Mouse (Mus musculus) mouse trophoblast stem cell (cell line): ENCODE results near the gene Zg16.
"Not testable (repeated sequence)": the region's sequence is repeated elsewhere in the genome, so short reads cannot be mapped to it uniquely, and the experiment has no call there.

Experiments used
- in situ Hi-C, 2 experiments: fragments of 300-500 bp; cut with MseI, MboI; formaldehyde crosslinking; loops; 2 replicates in 1 of 2; 3 replicates in 1 of 2; pipeline ENCODE4 v1.15.1; 2025

Gene Zg16

DNA sequence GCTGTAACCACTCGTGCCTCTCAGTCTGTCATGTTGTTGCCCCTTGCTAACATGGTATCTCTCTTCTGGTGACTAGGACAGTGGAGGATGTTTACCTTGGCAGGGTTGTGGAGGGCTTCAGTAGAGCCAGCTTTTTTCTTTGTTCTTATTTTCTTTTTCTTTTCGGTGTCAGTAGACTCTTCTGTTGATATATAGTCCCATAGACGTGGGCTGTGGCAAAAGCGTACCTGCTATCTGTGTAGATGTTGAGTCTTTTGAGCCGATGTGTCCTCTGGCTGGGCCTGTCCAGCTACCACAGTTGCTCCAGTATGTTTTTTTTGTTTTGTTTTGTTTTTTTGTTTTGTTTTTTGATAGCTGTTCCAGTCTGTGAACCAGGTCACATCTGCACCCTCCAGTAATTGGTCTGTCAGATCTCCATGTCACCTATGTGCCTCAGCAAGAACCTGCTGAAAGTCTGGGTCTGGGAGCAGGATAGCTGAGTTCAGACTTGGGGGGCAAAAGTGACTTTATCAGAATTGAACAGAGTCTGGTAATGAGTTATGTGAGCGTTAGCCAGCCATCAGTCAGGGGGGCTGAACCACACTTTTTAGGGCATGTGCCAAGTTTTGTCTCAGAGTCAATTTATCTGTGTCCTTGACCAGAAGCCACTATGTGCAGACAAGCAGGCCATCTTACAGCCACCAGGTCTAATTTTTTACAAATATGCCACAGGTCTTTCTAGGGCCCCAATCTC is at the start of gene Zg16:
Gene Zg16 (minus strand): TSS at position 51 of the 733 bp plus-strand sequence.
- in situ Hi-C loops = not testable (repeated sequence)

- in situ Hi-C loops = no loop called here
Observed at GRCm38 (mm10) chr7:127136181-127137071, 49.3 kb upstream of the Zg16 start.

GRCm38 (mm10) chr7:127134821-127135447 is 47.8 kb upstream of the Zg16 start:
- in situ Hi-C loops = loop anchor here in 1 of 2 experiments (5.0 kb wide), 1 partner anchor 52 kb away; no protein-coding TSS in a partner anchor

- in situ Hi-C loops = loop anchor here in 1 of 2 experiments (5.0 kb wide), 1 partner anchor 54 kb away; no protein-coding TSS in a partner anchor
Observed at GRCm38 (mm10) chr7:127133125-127133524, 46.0 kb upstream of the Zg16 start.

DNA sequence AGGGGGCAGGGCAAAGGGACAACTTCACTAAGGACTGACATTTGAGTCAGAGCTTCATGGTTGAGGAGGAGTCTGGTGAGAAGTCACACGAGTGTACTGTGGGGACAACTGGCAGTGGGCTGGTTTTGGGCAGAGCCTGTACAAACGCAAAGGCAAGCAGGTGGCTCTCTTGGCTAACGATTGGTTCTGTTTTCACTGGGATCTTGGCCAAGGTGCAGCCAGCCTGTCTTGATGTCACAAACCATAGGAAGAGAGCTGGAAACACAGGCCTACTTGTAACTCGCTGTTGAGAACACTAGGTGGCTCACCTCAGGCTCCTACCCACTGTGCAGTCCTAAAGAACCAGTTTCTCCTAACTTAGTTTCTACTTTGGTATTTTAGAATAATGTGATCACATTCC is 42.5 kb upstream of the Zg16 start:
- in situ Hi-C loops = loop anchor here in 1 of 2 experiments (5.0 kb wide), 1 partner anchor 58 kb away; no protein-coding TSS in a partner anchor

DNA sequence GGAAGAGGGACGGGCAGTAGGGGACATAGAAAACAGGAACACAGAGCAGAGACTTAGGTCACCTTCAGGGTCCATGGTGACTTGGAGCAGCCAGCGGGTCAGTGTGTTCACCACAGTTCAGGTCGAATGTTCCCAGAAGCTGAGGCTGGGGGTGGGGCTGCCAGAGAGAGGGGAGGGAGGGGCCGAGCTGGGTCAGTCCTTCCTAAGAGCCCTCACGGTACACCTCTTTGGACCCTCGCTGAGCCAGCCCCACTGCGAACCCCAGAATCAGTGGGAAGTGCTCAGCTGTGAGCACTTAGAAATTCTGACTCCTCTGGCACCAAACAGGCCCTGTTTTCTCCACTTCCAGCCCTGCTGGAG is 34.8 kb upstream of the Zg16 start, which contains the start of gene Qprt:
Gene Qprt (minus strand): TSS at position 316 of the 360 bp plus-strand sequence.
- in situ Hi-C loops = no loop called here

- in situ Hi-C loops = no loop called here
Observed at GRCm38 (mm10) chr7:127121061-127121910, 34.2 kb upstream of the Zg16 start.

DNA sequence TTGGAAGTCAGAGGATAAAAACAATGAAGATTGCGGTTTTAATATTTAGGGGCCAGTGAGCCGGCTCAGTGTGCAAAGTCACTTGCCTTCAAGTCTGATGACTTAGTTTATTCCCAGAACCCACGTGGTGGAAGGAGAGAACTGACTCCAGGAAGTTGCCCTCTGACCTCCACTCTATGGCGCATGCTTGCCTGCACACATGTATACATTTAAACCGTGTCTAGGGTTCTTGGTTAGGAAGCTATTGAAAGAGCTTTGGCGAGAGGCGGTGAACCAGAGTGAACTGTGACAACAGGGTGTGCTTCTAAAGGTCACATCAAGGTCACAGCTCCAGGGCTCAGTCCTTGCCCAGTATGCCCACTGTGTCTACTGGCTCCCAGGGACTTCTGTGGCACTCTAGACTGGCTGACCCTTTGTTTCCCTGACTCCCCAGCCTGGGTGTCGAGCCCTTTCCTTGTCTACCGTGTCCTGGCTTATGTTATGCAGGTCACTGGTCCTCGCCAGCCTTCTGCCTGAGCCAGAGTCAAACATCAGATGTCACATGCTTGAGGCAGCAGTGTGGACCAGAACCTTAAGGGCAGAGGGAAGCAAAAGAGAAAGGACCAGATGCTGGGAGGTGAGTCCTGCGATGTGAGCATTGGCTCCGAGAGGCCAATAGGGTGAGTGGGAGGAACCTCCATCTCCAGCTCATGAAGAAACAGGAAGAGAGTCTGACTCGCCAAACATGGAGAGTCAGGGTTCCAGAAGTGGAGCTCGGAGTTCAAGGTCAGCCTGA is 31.7 kb upstream of the Zg16 start:
- in situ Hi-C loops = no loop called here

DNA sequence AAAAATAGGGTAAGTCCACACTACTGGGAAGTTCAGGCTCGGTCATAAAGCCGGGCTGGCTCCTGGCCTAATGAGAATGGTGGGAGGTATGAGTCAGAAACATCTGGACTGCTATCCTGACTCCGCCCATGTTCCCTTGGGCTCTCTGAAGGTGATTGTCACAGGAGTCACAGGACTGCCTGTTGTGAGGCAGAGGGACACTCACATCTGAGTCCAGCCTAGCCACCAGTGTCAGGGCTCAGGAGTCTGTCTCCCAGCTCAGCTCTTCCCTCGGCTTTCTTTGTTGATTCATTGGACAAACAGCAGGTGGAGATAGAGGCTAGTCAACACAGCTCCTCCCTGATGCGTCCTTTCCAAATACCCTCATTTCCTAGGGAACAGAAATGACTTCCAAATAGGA is 30.8 kb upstream of the Zg16 start:
- in situ Hi-C loops = no loop called here

GRCm38 (mm10) chr7:127116331-127116935 is 29.3 kb upstream of the Zg16 start:
- in situ Hi-C loops = no loop called here

DNA sequence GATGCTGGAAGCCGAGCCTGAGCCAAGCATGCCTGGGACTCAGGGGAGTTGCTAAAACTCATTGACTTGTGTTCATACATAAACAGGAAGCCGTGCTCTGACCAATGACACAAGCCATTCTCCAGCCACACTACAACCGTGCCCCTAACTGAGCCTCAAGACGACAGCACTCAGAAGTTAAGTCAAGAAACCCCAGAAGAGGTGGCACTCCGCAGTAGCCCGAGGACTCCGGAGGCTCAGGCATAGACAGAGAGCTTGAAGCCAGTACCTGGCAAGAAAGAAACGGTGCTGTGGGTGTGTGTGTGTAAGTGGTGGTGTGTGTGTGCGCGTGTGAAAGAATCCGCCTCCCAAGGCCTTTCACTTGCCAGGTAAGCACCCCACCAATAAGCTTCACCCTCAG is 27.8 kb upstream of the Zg16 start:
- in situ Hi-C loops = no loop called here

DNA sequence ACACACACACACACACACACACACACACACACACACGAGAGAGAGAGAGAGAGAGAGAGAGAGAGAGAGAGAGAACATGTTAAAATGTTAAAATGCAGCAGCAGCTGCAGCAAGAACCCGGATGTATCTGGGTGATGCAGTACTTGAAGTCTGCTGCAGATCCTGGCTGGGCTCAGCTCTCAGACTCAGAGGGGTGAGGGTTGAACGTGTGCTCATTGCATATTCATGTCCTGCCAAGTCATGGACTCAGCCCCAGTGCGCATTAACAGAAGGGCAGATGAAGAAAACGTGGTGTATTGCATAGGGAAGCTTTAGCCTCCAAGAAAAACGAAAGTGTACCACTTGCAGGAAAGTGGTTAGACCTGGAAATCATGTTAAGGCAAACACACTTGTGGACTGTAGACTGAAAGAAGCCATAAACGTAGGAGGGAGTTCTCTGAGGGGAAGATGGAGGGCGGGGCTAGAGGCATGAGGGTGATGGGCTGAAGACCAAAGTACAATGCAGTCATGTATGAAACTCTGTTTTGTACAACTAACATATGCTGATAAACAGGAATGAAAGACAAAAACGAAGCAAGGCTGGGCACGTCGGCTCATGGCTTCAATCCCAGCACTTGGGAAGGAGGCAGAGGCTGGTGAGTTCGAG is 26.6 kb upstream of the Zg16 start:
- in situ Hi-C loops = no loop called here

DNA sequence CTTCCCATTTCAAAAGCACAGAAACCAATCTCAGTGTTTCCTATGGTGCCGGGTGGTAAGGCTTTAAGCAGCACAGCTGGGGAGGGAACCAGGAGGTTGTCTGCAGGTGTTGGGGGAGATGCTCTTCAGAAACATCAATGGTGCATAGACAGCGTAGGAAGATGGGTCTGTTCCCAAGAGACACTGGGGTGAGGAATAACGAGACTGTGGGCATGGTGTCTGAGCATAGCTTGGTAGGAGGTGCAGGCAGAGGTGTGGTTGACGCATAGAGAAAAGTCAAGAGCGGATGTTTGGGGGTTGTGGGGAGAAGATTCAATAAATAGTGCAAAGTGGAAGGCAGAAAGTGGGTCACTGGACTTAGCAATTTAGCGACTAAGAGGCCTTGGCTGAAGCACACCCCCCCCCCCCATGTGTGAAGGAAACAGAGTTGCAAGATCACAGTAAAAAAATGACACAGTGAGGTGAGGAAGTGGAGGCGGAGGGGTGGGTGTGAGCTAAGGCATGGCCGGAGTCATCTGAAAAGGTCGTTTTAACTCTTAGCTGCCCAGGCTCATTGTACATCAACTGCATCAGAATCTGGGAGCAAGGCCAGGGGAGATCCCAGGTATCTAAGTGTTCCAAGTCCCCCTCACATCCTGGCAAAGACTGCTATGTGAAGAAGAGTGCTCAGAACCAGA is 25.9 kb upstream of the Zg16 start:
- in situ Hi-C loops = no loop called here

DNA sequence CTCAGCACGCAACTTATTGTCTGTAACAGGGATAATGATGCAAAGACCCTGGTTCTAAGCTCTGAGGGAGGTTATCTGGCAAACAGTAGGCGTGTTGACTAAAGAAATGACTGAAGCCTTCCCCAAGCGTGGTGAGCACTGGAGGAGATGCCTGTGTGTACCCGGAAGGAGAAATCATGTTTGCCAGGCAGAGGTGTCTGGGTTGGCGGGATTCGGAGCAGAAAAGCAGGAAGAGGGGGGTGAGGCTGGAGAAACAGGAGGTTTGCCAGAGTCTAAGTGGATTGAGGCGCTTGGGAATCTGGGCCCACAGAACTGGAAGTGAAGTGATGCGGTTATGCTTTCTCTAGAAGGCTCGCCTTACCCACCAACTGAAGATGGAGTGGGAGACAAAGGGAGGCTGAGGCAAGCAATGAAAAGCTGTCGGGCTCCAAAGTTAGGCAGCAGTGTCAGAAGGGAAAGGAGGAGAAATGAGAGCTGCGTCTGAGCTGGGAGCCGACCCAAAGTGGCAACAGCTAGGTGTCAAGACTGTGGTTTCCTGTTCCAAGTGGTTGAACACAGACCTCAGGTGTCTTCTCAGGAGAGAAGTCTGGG is 25.2 kb upstream of the Zg16 start:
- in situ Hi-C loops = no loop called here

GRCm38 (mm10) chr7:127111461-127111860 is 24.3 kb upstream of the Zg16 start:
- in situ Hi-C loops = no loop called here

DNA sequence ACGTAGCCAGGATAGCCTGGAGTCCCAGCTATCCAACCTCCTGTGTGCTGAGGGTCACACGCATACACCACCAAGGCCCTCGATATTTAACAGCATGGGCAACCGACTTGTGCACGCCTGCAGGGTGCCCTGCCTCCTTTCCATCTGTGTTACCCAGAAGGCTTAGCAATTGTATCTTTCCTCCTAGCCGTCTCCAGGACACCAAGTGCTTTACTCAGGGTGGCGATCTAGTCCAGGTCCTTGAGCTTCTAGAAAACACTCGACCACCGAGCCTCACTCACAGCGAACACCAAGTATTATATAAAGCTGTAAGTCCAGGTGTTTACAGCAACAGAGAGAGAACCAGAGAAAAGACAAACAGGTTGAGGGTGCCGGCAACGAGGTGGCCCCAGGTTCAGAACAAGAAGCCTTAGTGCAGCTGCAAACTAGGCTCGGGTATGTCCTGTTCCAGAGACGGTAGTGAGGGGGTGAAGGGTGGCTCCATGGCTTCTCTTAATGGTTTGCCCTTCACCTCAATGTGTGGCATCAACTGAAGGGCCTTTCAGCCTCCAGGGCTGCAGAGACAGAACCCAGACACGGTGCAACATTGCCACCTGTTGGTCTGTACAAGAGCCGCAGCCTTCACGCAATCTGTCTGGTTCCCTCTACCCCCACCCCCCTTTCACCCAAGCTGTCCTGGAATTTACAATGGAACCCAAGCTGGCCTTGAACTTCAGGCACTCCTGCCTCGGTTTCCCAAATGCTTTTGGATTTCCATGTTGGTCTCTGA is 23.3 kb upstream of the Zg16 start:
- in situ Hi-C loops = no loop called here

DNA sequence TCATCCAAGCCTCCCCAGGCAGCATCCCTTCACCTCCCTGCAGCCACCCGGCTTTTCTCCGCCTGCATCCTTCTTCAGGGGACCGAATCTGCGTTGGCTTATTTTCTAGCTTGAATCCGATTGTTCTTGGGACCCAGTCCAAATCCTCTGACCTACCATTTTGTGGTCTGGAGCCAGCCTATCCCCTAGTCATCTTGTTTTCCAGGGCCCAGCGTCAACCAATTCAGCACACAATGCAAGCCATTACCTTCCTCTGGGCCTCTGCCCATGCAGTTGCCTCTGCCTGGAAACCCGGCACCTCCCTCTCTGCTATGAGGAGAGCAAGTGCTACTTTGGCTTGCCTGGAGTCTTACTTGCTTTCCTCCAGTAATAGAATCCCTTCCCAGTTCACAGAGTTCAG is 18.4 kb upstream of the Zg16 start:
- in situ Hi-C loops = loop anchor here (10.0 kb wide), 2 partner anchors 271 to 281 kb away; partner anchors contain the start of gene 4930451I11Rik (in 1 of the 2)
